Mouse (Mus musculus): ENCODE data around the gene Cd7.
"Not testable (repeated sequence)": the region's sequence is repeated elsewhere in the genome, so short reads cannot be mapped to it uniquely, and the experiment has no call there.

DNA sequence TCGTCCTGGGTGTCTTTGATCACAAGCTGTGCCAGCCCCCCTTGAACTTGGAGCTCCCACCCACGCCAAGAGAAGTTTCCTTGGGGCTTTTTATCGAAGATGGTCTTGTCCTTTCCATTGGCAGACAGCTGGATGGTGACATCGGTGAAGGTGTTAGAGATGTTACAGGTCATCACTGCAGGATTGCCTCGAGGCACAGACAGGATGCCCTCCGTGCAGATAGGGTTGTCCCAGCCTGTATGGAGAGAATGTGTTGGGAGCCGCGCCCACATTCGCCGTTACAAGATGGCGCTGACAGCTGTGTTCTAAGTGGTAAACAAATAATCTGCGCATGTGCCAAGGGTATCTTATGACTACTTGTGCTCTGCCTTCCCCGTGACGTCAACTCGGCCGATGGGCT lies 30.4 kb upstream of the Cd7 start:
- not testable (repeated sequence) for TF ChIP-seq TAL1, GATA1 (IDR thresholded peaks at IDR 0.05; ENCODE audit: low read length)

Measured in erythroblast, embryonic 14.5 days (primary cell).